Mouse (Mus musculus) heart, adult 2 months (tissue): ENCODE measurements around the gene Kcnq1.

Experiments used
- CTCF ChIP-seq: fragments of 200-600 bp; IDR thresholded peaks from 2 replicates; pipeline ENCODE4 v1.8.1; 2022; ENCODE audit warnings: antibody characterized with exemption, mild to moderate bottlenecking, moderate library complexity
- EP300 ChIP-seq: fragments of 200-500 bp; IDR thresholded peaks from 2 replicates; pipeline ENCODE4 v1.6.1; 2011; ENCODE audit warnings: low read depth, low read length, control low read depth; ENCODE audit not compliant: insufficient read depth
- POLR2A ChIP-seq: fragments of 200-500 bp; IDR thresholded peaks from 2 replicates; pipeline ENCODE4 v1.6.1; 2011; ENCODE audit warnings: mild to moderate bottlenecking, low read depth, low read length, control low read depth; ENCODE audit not compliant: insufficient read depth

DNA sequence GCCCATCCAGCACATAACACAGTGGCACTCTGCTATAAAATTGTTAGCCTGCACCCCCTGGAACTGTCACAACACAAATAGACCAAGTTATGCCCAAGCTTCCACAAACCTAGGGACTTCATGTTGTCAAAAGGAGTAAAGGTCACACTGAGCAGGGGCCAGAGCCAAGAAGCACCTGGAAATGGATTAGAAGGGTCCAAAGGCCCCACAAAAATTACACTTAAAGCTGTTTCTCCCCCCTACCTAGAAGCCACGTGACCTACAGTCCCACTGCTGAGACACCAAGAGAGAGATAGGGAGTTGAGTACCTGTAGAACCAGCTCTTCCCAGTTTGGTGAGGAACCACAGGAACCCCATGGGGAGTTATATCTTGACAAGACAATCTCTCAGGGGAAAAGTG is 253.6 kb downstream of the Kcnq1 start:
- TF ChIP-seq CTCF = no peak
- no peak for TF ChIP-seq POLR2A
- TF ChIP-seq EP300 = no peak
